Mouse (Mus musculus) thymus, adult 2 months (tissue): Measurements from ENCODE around the gene Ano1. TPM values are rescaled to one million over a fixed set of nuclear protein-coding genes. Genes with fewer than 3 reads are reported as not detected.

Experiments
- DNase-seq: peaks from one replicate; pipeline ENCODE4 v3.0.0; 2021
- H3K27ac ChIP-seq: fragments of 200-500 bp; 2 replicates; pipeline ENCODE4 v1.5.1; 2012; ENCODE audit warnings: low read length, control low read depth; ENCODE audit not compliant: control insufficient read depth, insufficient read depth
- H3K27me3 ChIP-seq: fragments of 200-500 bp; 2 replicates; pipeline ENCODE4 v1.6.1; 2012; ENCODE audit warnings: mild to moderate bottlenecking, low read length, moderate library complexity, mixed read lengths; ENCODE audit not compliant: control insufficient read depth, insufficient read depth
- H3K36me3 ChIP-seq: fragments of 200-500 bp; 2 replicates; pipeline ENCODE4 v1.6.1; 2012; ENCODE audit warnings: mild to moderate bottlenecking, low read length, moderate library complexity; ENCODE audit not compliant: control insufficient read depth, insufficient read depth
- H3K4me1 ChIP-seq: fragments of 200-500 bp; replicated peaks from 2 replicates; pipeline ENCODE4 v1.6.1; 2012; ENCODE audit warnings: low read length; ENCODE audit not compliant: control insufficient read depth, insufficient read depth
- H3K4me3 ChIP-seq: fragments of 200-500 bp; 2 replicates; pipeline ENCODE4 v1.5.1; 2012; ENCODE audit warnings: mild to moderate bottlenecking, low read length, control low read depth, moderate library complexity; ENCODE audit not compliant: control insufficient read depth, insufficient read depth
- CTCF ChIP-seq: fragments of 200-500 bp; IDR thresholded peaks from 2 replicates; pipeline ENCODE4 v1.5.1; 2012; ENCODE audit warnings: mild to moderate bottlenecking, control low read depth, low read length, moderate library complexity, borderline replicate concordance; ENCODE audit not compliant: control insufficient read depth, poor library complexity, insufficient read depth; ENCODE audit errors: extremely low read depth
- POLR2A ChIP-seq: fragments of 200-500 bp; IDR thresholded peaks from 2 replicates; pipeline ENCODE4 v1.6.1; 2012; ENCODE audit warnings: mild to moderate bottlenecking, low read length, control low read depth, moderate library complexity; ENCODE audit not compliant: control insufficient read depth, poor library complexity, insufficient read depth; ENCODE audit errors: extremely low read depth
- WGBS: fragments of 180-500 bp; shearing (Covaris S2); methylation state at CpG from one replicate; pipeline ENCODE4 v1.1.7; 2018; 5-methylcytosine and 5-hydroxymethylcytosine counted together
- polyA plus RNA-seq: library from polyadenylated mRNA; depleted of rRNA; stranded (reverse); fragments of >200 nt; gene quantifications from 2 replicates; pipeline ENCODE4 v1.2.3, GENCODE M21; 2012

Ano1 gene
- polyA plus RNA-seq, 1 experiment = 3.7 TPM

- H3K36me3 ChIP-seq = no peaks in the 10 kb centered on the region
- no peaks in the 10 kb centered on the region for H3K27me3 ChIP-seq
- TF ChIP-seq POLR2A = no peak
- no peak for TF ChIP-seq CTCF
- no peak overlapping the region for H3K4me3 ChIP-seq
- peak; percentile 61 for DNase-seq
- peaks cover 18% of the 10 kb centered on the region for H3K4me1 ChIP-seq
- WGBS = 5% methylated on average over 4 of the region's 4 CpGs
- no peak overlapping the region for H3K27ac ChIP-seq
These were observed 168.2 kb downstream of the Ano1 start for GRCm38 (mm10) chr7:144583619-144584018.

DNA sequence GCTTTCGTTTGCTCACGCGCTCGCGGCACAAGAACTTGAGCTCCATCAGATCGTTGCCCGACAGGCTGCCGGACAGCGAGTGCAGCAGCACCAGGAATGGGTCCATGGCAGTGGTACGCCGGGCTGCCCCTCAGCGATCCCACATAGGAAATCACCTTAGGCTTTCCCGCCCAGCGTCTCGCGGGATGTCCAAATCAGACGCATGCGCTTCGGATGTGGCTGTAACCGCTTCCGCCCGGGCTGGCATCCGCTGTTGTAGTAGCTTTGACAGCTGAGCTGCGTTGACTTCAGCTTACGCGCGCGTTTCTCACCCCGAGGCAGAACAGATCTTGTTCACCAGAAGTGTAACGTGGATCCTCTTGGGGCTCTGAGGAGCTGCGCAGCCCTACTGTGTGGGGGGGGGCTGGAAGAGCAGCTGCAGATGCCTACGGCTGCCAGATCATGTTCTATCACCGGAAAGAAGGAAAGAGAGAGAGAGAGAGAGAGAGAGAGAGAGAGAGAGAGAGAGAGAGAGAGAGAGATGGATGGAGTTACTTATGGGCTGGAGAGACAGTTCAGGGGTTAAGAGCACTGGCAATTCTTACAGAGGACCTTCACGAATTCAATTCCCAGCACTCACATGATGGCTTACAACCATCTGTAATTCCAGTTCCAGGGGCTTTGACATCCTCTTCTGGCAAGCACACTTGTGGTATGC lies 169.3 kb downstream of the Ano1 start, which contains the start of gene Fadd:
TSS of gene Fadd (minus strand) at position 180 of the 697 bp plus-strand sequence.
- Histone ChIP-seq H3K27me3 (no peaks in the 10 kb centered on the region), H3K4me3 (peak within 1 kb of the TSS; percentile 78), H3K27ac (peak within 1 kb of the TSS; percentile 73), H3K36me3 (no peaks in the 10 kb centered on the region), H3K4me1 (peaks cover 18% of the 10 kb centered on the region)
- WGBS = under 1% methylated on average over 34 of the region's 34 CpGs
- 0 out of 2 replicates have a peak, but pooled peaks have one; percentile 15 for TF ChIP-seq CTCF
- TF ChIP-seq POLR2A = peak; percentile 42; the same call in 1 of the 2 replicates
- DNase-seq = peak; percentile 96

- peak; percentile 82 for DNase-seq
- peak overlapping the region; percentile 65 for H3K27ac ChIP-seq
- no peaks in the 10 kb centered on the region for H3K36me3 ChIP-seq
- no peaks in the 10 kb centered on the region for H3K27me3 ChIP-seq
- TF ChIP-seq CTCF = 0 out of 2 replicates have a peak, but pooled peaks have one; percentile 33
- TF ChIP-seq POLR2A = no peak
- peak overlapping the region; percentile 78 for H3K4me3 ChIP-seq
- WGBS = under 1% methylated on average over 43 of the region's 43 CpGs
- H3K4me1 ChIP-seq = peaks cover 18% of the 10 kb centered on the region
These were observed 170.1 kb downstream of the Ano1 start for GRCm38 (mm10) chr7:144581559-144582283.

DNA sequence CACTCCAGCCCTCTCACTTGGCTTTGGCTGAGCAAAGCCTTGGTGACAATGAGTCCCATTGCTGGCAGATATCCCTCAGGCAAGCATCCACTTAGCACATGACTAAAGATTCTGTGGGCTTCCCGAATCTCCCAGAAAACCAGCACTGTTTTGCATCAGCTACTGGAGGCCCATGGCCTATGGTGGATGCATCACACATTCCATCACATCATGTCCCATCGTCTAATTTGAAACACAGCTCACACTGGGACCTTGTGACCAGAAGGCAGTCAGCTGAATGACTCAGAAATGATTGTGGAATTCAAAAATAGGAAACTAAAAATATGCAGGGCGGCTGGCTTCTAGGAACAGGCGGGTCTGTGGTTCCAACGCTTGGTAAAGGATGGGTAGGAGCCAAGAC lies 173.9 kb downstream of the Ano1 start:
- WGBS = 81% methylated on average over 5 of the region's 5 CpGs
- TF ChIP-seq CTCF = no peak
- TF ChIP-seq POLR2A = no peak
- Histone ChIP-seq H3K27me3 (no peaks in the 10 kb centered on the region), H3K4me3 (no peak overlapping the region), H3K4me1 (peaks cover 11% of the 10 kb centered on the region; the same call in 1 of the 2 replicates), H3K36me3 (no peaks in the 10 kb centered on the region), H3K27ac (no peak overlapping the region)
- no peak for DNase-seq

DNA sequence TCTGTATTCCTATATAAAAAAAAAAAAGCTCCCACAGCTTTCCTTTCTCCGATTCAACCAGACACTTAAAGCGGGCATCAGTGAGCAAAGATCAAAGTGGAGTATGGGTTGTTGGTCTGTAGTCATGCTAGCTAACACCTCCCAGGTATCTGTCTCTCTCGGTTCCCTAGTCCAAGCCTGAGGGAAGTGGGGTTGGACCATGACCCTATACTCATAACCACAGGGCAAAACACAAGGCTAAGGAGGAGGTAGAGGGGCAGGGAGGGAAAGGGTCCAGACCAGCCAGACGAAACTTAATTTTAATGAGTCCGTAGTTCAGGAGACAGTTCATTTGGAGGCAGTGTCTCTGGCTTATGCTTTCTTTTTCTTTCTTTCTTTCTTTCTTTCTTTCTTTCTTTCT lies 179.5 kb downstream of the Ano1 start:
- no peaks in the 10 kb centered on the region for H3K36me3 ChIP-seq
- no peaks in the 10 kb centered on the region for H3K27me3 ChIP-seq
- WGBS = 91% methylated on average over 5 of the region's 5 CpGs
- H3K4me1 ChIP-seq = no peaks in the 10 kb centered on the region
- DNase-seq = no peak
- TF ChIP-seq CTCF (no peak), POLR2A (no peak)
- H3K4me3 ChIP-seq = no peak overlapping the region
- H3K27ac ChIP-seq = no peak overlapping the region

- Histone ChIP-seq H3K4me1 (no peaks in the 10 kb centered on the region), H3K27me3 (no peaks in the 10 kb centered on the region), H3K36me3 (no peaks in the 10 kb centered on the region), H3K27ac (no peak overlapping the region), H3K4me3 (no peak overlapping the region)
- no peak for TF ChIP-seq CTCF
- no peak for TF ChIP-seq POLR2A
- DNase-seq = no peak
These were observed 180.2 kb downstream of the Ano1 start for GRCm38 (mm10) chr7:144571598-144571997.

- H3K27ac ChIP-seq = no peak overlapping the region
- WGBS = 86% methylated on average over 7 of the region's 7 CpGs
- no peak overlapping the region for H3K4me3 ChIP-seq
- H3K27me3 ChIP-seq = no peaks in the 10 kb centered on the region
- TF ChIP-seq POLR2A (no peak), CTCF (no peak)
- H3K36me3 ChIP-seq = no peaks in the 10 kb centered on the region
- no peak for DNase-seq
- no peaks in the 10 kb centered on the region for H3K4me1 ChIP-seq
These were observed 182.3 kb downstream of the Ano1 start for GRCm38 (mm10) chr7:144569428-144569827.
